9 mouse cellular contexts compared by ENCODE assay signal in genomic region chr2:26487322-26488021, GRCm38 (mm10). TPM values are rescaled to one million over a fixed set of nuclear protein-coding genes. Genes with fewer than 3 reads are reported as not detected.
DNase-seq lines count a peak whose midpoint lies in the region; ATAC-seq and TF ChIP-seq lines count a peak whose summit lies in the region.
"Had no signal": no experiment of that assay in that cellular context is flagged by ENCODE, and none has a peak within 500 bp of the region (broad histone marks: within the 10 kb centered on the region; RNA-seq: fewer than 3 reads in every experiment).

No protein-coding gene starts in this region.

- no peak overlapping the region for H3K4me3 ChIP-seq in intestine, postnatal 0 days (ENCODE audit: low read depth, low read length)
- H3K4me3 ChIP-seq in myocyte: no peak overlapping the region
- H3K4me3 ChIP-seq: liver, embryonic 13.5 days had no signal

- no peak overlapping the region for H3K9ac ChIP-seq in intestine, postnatal 0 days (ENCODE audit: low read depth, low read length)
- H3K9ac ChIP-seq: liver, embryonic 13.5 days had no signal

- 36% methylated on average over 18 of the region's 18 CpGs for WGBS in intestine, postnatal 0 days

- no peaks in the 10 kb centered on the region for H3K27me3 ChIP-seq in intestine, postnatal 0 days (replicated peaks; ENCODE audit: control insufficient read depth, insufficient read depth, low read length)
- H3K27me3 ChIP-seq in myocyte (ENCODE audit: control insufficient read depth, insufficient read depth, insufficient read length): no peaks in the 10 kb centered on the region
- H3K27me3 ChIP-seq: liver, embryonic 13.5 days had no signal

- TF ChIP-seq POLR2A in myocyte (IDR thresholded peaks at IDR 0.05; ENCODE audit: insufficient read length, low read depth): no peak

- no peak overlapping the region for H3ac ChIP-seq in myocyte (ENCODE audit: control insufficient read depth, insufficient read length)

- peaks cover 74% of the 10 kb centered on the region for H3K79me2 ChIP-seq in myocyte (ENCODE audit: control insufficient read depth, insufficient read depth)

- TF ChIP-seq CTCF in intestine, postnatal 0 days (IDR thresholded peaks at IDR 0.05; ENCODE audit: low read depth): 0 out of 2 replicates have a peak, but pooled peaks have one; percentile 27

- H3K4me2 ChIP-seq in intestine, postnatal 0 days (replicated peaks; ENCODE audit: low read depth): peak overlapping the region; percentile 52
- peak overlapping the region; percentile 10 for H3K4me2 ChIP-seq in myocyte (ENCODE audit: low read depth)
- H3K4me2 ChIP-seq: liver, embryonic 13.5 days had no signal

- peaks cover 7% of the 10 kb centered on the region for H3K36me3 ChIP-seq in intestine, postnatal 0 days (ENCODE audit: control insufficient read depth, insufficient read depth)
- no peaks in the 10 kb centered on the region for H3K36me3 ChIP-seq in myocyte (ENCODE audit: control insufficient read depth, insufficient read depth)
- H3K36me3 ChIP-seq: liver, embryonic 13.5 days had no signal

- H3K27ac ChIP-seq in intestine, postnatal 0 days (ENCODE audit: low read depth, low read length): no peak overlapping the region; the same call in 1 of the 2 replicates
- H3K27ac ChIP-seq: liver, embryonic 13.5 days had no signal

- ATAC-seq in frontal cortex, adult (ENCODE audit: low TSS enrichment): peak; percentile 64
- no peak for ATAC-seq in intestine, postnatal 0 days

- DNase-seq in frontal cortex, postnatal 25 days (ENCODE audit: low spot score in 2 of 2): no peak
- DNase-seq in cerebellum, adult 8-10 months: peak; percentile 19
- peak; percentile 64 to 80 for DNase-seq in frontal cortex, postnatal 10 days (ENCODE audit: low spot score in 2 of 2)
- no peak for DNase-seq in adrenal gland, adult 8-10 months
- DNase-seq in T-cell, adult 2 months (ENCODE audit: low spot score): no peak
- DNase-seq: liver, embryonic 13.5 days had no signal

- peaks cover 53% of the 10 kb centered on the region for H3K4me1 ChIP-seq in intestine, postnatal 0 days (replicated peaks; ENCODE audit: control insufficient read depth, insufficient read depth, low read length)

- H3K9me3 ChIP-seq in intestine, postnatal 0 days (ENCODE audit: control insufficient read depth): no peaks in the 10 kb centered on the region
- H3K9me3 ChIP-seq: liver, embryonic 13.5 days had no signal

TF ChIP-seq in myocyte, 11 proteins besides CTCF, POLR2A, EP300 and RAD21:
- TF ChIP-seq POLR2AphosphoS2 (IDR thresholded peaks at IDR 0.05; ENCODE audit: insufficient read length, low read depth) (no peak), E2F4 (IDR thresholded peaks at IDR 0.05; ENCODE audit: insufficient read depth) (no peak), TCF3 (IDR thresholded peaks at IDR 0.05; ENCODE audit: insufficient read length, low read depth) (peak; percentile 99), TCF12 (IDR thresholded peaks at IDR 0.05; ENCODE audit: insufficient read depth, poor library complexity, severe bottlenecking) (peak; percentile 87), REST (IDR thresholded peaks at IDR 0.05; ENCODE audit: insufficient read depth, insufficient read length) (no peak), MYOD1 (IDR thresholded peaks at IDR 0.05; ENCODE audit: control insufficient read depth in 1 of 3, insufficient read length in 2 of 3, low read depth in 2 of 3) (peak; percentile 57 to 100 (median 98)), CEBPB (IDR thresholded peaks at IDR 0.05; ENCODE audit: insufficient read depth, poor library complexity, severe bottlenecking) (no peak), MYOG (IDR thresholded peaks at IDR 0.05; ENCODE audit: control insufficient read depth in 1 of 3, insufficient read depth in 1 of 3, insufficient read length in 2 of 3, low read depth in 2 of 3) (peak; percentile 93 to 100 (median 100)), USF1 (IDR thresholded peaks at IDR 0.05; ENCODE audit: low read depth) (no peak), SRF (IDR thresholded peaks at IDR 0.05; ENCODE audit: control insufficient read depth, insufficient read length, low read depth) (no peak)

RNA-seq across cellular contexts. Expression of gene Notch1, which starts 29.0 kb away (rescaled TPM):
- 3.6 and 3.7 TPM in 2 replicates for polyA plus RNA-seq in intestine, postnatal 0 days (2015; fragmentation: Nextera tagmentation; extraction: Ambion mirVana)
- polyA plus RNA-seq in myocyte (2012; fragmentation: generic; extraction: Trizol): 16.3 TPM
- total RNA-seq in adrenal gland, adult 8-10 months (2022): 10 to 100 TPM; 23.7 to 32.6 (median 28.4) TPM

RNA-seq across cellular contexts. Expression of gene Sec16a, which starts 42.5 kb away (rescaled TPM):
- 17.4 and 18.3 TPM in 2 replicates for polyA plus RNA-seq in intestine, postnatal 0 days (2015; fragmentation: Nextera tagmentation; extraction: Ambion mirVana)
- polyA plus RNA-seq in myocyte (2012; fragmentation: generic; extraction: Trizol): 31.4 TPM
- 10 to 100 TPM; 62.3 to 73.6 (median 67.1) TPM for total RNA-seq in adrenal gland, adult 8-10 months (2022)

Comparison
In these comparisons a context has a peak if more than half of its experiments do, and no peak if none do; other contexts are left out.
1. DNase-seq: peak in cerebellum, adult 8-10 months (single experiment) and frontal cortex, postnatal 10 days (2 of 2); none in frontal cortex, postnatal 25 days (0 of 2), adrenal gland, adult 8-10 months (single experiment) and T-cell, adult 2 months (single experiment).